Mouse (Mus musculus) lung, embryonic 15.5 days (tissue): ENCODE results near the gene Smim8. TPM values are rescaled to one million over a fixed set of nuclear protein-coding genes. Genes with fewer than 3 reads are reported as not detected.
"Not testable (repeated sequence)": the region's sequence is repeated elsewhere in the genome, so short reads cannot be mapped to it uniquely, and the experiment has no call there.

Experiments
- ATAC-seq: fragments of 200-750 bp; cut with Nextera tagmentation; 2 replicates; pipeline ENCODE4 v1.8.0; 2017; ENCODE audit warnings: moderate number of reproducible peaks, borderline replicate concordance; ENCODE audit not compliant: low FRiP score, low TSS enrichment; ENCODE audit errors: extremely low read depth
- H3K27ac ChIP-seq: fragments of 300-500 bp; sonication (generic); 2 replicates; pipeline ENCODE4 v1.5.1; 2015; ENCODE audit warnings: moderate library complexity, mild to moderate bottlenecking, inconsistent platforms
- H3K27me3 ChIP-seq: fragments of 300-500 bp; sonication (generic); 2 replicates; pipeline ENCODE4 v1.6.1; 2015; ENCODE audit warnings: inconsistent platforms
- H3K36me3 ChIP-seq: fragments of 300-500 bp; sonication (generic); 2 replicates; pipeline ENCODE4 v1.6.1; 2015; ENCODE audit warnings: inconsistent platforms
- H3K4me1 ChIP-seq: fragments of 300-500 bp; sonication (generic); 2 replicates; pipeline ENCODE4 v1.6.1; 2015; ENCODE audit warnings: inconsistent platforms
- H3K4me2 ChIP-seq: fragments of 300-500 bp; sonication (generic); 2 replicates; pipeline ENCODE4 v1.6.1; 2015; ENCODE audit warnings: inconsistent platforms, mild to moderate bottlenecking, moderate library complexity
- H3K4me3 ChIP-seq: fragments of 300-500 bp; sonication (generic); 2 replicates; pipeline ENCODE4 v1.5.1; 2015; ENCODE audit warnings: mild to moderate bottlenecking, inconsistent platforms
- H3K9ac ChIP-seq: fragments of 300-500 bp; sonication (generic); 2 replicates; pipeline ENCODE4 v1.6.1; 2015; ENCODE audit warnings: inconsistent platforms
- H3K9me3 ChIP-seq: fragments of 300-500 bp; sonication (generic); 2 replicates; pipeline ENCODE4 v1.6.1; 2016; ENCODE audit warnings: inconsistent platforms
- WGBS: fragments of 180-500 bp; shearing (Covaris S2); methylation state at CpG from one replicate; pipeline ENCODE4 v1.1.7; 2015; 5-methylcytosine and 5-hydroxymethylcytosine counted together
- polyA plus RNA-seq: library from polyadenylated mRNA; unstranded; fragments of >200 nt; fragmentation: Nextera tagmentation; extraction: Ambion mirVana; gene quantifications from 2 replicates; pipeline ENCODE4 v1.2.1, GENCODE M21; 2015

Smim8 gene
- polyA plus RNA-seq, 1 experiment from 2014 or later = 46.0 TPM

DNA sequence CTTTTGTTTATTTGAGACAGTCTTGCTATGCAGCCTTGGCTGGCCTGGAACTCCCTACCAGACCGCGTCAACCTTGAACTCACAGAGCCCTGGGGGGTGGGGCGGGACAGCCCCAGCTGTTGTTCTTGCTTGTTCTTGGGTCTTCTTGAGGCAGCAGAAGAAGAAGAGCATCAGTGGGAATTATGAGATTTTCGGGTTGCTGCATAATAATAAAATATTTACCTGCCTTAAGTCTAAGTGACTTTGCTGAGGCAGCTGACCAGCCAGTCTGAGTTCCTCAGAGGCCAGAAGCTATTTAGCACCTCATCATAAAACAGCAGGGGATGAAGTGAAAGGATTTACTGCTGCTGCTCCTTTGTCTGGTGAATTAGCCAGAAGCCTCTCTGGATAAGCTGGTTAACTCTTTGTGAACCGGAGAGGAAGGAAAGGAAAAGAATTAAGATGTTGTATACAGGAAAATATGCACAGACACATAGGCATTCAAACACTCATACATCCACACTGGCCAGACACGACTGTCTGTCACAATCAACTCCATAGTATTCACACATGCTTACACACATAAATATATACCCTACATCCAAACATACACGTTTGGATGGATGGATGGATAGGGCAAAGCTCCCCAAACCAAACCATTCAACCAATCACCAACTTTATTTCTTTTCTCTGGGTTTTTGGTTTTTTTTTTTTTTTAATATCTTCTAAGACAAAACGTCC is 6.4 kb downstream of the Smim8 start:
- H3K4me3 ChIP-seq = no peak overlapping the region
- H3K4me2 ChIP-seq = no peak overlapping the region
- no peak overlapping the region for H3K9ac ChIP-seq
- ATAC-seq = no peak
- 18% methylated on average over 8 of the region's 8 CpGs for WGBS
- no peaks in the 10 kb centered on the region for H3K27me3 ChIP-seq
- H3K9me3 ChIP-seq = no peaks in the 10 kb centered on the region
- H3K27ac ChIP-seq = no peak overlapping the region
- no peaks in the 10 kb centered on the region for H3K4me1 ChIP-seq
- H3K36me3 ChIP-seq = peaks cover 3% of the 10 kb centered on the region; the same call in 1 of the 2 replicates

DNA sequence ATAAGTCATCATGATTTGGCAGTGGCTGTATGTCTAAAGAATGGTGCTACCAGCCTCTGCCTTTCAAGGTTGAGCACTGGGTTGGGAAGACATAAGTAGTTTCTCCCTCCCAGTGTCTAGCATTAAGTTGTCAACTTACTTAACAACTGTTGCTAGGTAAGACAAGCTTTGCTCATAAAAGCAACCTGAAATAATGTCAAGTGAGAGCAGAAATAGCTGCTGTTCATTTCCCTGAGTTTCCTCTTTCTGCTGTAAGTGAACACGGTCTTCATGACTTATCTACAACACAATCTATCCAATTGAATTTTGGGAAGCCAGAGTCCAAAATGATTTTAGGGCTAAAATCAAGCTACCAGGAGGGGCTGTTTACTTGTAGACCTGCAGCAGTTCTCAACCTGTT is 22.1 kb downstream of the Smim8 start, which contains the start of gene Gm136:
Gene Gm136 (minus strand): TSS at position 101 of the 400 bp plus-strand sequence.
- no peaks in the 10 kb centered on the region for H3K27me3 ChIP-seq
- WGBS = 76% methylated on average over 1 of the region's 1 CpGs

DNA sequence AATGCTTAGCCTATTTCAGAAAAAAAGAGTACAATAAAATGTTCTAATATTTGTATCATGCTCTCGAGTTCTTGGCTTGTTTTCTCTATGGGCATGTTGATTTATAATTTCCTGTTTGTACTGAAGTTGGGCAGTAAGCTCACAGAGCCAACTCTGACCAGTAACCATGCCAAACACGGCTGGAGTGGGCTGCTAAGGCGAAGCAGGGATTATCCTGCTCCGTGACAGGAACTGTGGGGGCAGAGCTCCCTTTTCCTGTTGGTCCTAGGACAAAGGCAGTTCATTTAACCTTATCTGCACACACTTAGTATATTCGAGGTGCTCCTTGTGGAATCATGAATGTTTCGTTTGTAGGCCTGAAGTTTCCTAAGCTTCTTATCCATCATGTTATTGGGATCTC is 29.0 kb downstream of the Smim8 start:
- H3K9ac ChIP-seq = no peak overlapping the region
- H3K36me3 ChIP-seq = no peaks in the 10 kb centered on the region
- no peaks in the 10 kb centered on the region for H3K27me3 ChIP-seq
- no peak overlapping the region for H3K4me2 ChIP-seq
- no peaks in the 10 kb centered on the region for H3K9me3 ChIP-seq
- 27% methylated on average over 6 of the region's 6 CpGs for WGBS
- no peak; the same call in 1 of the 2 replicates for ATAC-seq
- no peak overlapping the region for H3K4me3 ChIP-seq
- peak overlapping the region; percentile 7; the same call in 1 of the 2 replicates for H3K27ac ChIP-seq
- no peaks in the 10 kb centered on the region for H3K4me1 ChIP-seq

More for the DNA sequence above, 22.1 kb downstream of the Smim8 start, which contains the start of gene Gm136:
- H3K9me3 ChIP-seq = no peaks in the 10 kb centered on the region
- H3K27ac ChIP-seq = no peak within 1 kb of the TSS
- H3K4me3 ChIP-seq = no peak within 1 kb of the TSS
- H3K4me1 ChIP-seq = no peaks in the 10 kb centered on the region
- H3K4me2 ChIP-seq = no peak within 1 kb of the TSS
- ATAC-seq = no peak
- H3K36me3 ChIP-seq = no peaks in the 10 kb centered on the region
- no peak within 1 kb of the TSS for H3K9ac ChIP-seq

DNA sequence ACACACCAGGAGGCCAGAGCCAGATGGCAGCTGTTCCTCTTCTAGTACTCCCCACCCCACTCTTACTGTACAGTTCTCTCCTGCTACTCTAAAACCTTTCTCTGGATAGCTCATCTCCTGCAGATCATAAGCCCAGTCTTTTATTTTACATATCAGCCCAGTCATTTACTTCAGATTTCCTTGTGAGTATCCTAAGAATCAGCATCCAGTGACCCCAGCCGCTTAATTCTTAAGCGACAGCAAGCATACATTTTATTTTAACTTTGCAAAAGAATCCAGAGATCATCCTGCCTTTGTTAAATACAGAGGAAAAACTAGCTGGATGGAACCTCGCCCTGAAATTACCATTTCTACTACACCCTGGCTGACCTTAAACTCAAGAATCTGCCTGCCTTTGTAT is 43.8 kb downstream of the Smim8 start:
- no peak overlapping the region for H3K9ac ChIP-seq
- 0 out of 2 replicates have a peak, but pooled peaks cover 5% of the 10 kb centered on the region for H3K4me1 ChIP-seq
- no peaks in the 10 kb centered on the region for H3K27me3 ChIP-seq
- H3K27ac ChIP-seq = no peak overlapping the region
- H3K4me2 ChIP-seq = no peak overlapping the region
- no peak overlapping the region for H3K4me3 ChIP-seq
- H3K36me3 ChIP-seq = no peaks in the 10 kb centered on the region
- H3K9me3 ChIP-seq = no peaks in the 10 kb centered on the region
- ATAC-seq = no peak
- WGBS = 77% methylated on average over 3 of the region's 3 CpGs

DNA sequence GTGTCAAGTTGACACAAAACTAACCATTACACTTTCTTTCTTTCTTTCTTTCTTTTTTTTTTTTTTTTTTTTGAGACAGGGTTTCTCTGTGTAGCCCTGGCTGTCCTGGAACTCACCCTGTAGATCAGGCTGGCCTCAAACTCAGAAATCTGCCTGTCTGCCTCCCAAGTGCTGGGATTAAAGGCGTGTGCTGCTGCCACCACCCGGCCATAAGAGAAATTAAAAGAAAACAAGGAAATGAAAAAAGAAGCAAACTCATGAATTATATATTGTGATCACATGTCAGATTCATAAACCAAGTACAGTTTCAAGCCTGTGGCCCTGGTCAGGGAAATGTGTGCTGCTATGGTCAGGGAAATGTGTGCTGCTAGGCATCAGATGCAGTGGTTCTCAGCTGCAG is 44.8 kb downstream of the Smim8 start:
- H3K9me3 ChIP-seq, H3K9ac ChIP-seq, H3K4me1 ChIP-seq, H3K36me3 ChIP-seq, H3K4me3 ChIP-seq, H3K27me3 ChIP-seq, ATAC-seq, H3K27ac ChIP-seq, H3K4me2 ChIP-seq: not testable (repeated sequence)
- 14% methylated on average over 2 of the region's 2 CpGs for WGBS

DNA sequence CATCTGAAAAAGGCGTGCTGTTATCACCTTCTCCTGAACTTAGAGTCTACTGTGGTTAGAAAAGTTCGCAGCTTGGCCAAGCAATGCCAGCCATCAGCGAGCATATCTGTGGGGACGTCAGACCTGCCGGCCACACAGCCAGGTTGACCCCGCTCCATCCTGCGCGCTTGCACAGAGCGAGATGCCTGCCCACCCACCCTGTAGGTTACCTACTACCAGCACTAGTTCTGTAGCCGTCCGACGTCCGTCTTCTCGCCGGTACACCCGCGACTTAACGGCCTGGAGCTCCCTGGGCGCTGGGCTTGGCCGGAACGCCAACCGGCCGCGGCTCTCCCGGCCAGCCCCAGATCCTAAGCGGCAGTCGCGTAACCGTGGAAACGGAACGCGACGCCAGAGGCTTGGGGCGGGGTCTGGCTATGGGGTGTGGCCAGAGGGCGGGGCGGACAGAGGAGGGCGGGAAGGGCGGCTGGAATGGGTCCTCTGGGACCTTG is 48.3 kb downstream of the Smim8 start, which contains the start of gene Cfap206:
Gene Cfap206 (minus strand): TSS at position 356 of the 491 bp plus-strand sequence.
- no peaks in the 10 kb centered on the region for H3K27me3 ChIP-seq
- H3K9ac ChIP-seq = peak within 1 kb of the TSS; percentile 46
- ATAC-seq = peak; percentile 97
- no peaks in the 10 kb centered on the region for H3K9me3 ChIP-seq
- under 1% methylated on average over 38 of the region's 38 CpGs for WGBS
- 0 out of 2 replicates have a peak, but pooled peaks cover 5% of the 10 kb centered on the region for H3K4me1 ChIP-seq
- H3K27ac ChIP-seq = no peak within 1 kb of the TSS
- peak within 1 kb of the TSS; percentile 94 for H3K4me2 ChIP-seq
- peak within 1 kb of the TSS; percentile 50 for H3K4me3 ChIP-seq
- no peaks in the 10 kb centered on the region for H3K36me3 ChIP-seq

DNA sequence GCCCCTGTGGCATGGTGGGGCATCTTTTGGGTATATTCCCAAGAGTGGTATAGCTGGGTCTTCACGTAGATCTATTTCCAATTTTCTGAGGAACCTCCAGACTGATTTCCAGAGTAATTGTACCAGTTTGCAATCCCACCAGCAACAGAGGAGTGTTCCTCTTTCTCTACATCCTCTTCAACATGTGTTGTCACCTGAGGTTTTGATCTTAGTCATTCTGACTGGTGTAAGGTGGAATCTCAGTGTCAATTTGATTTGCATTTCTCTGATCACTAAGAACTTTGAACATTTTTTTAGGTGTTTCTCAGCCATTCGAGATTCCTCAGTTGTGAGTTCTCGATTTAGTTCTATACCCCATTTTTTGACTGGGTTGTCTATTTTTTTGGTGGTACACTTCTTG is 52.5 kb downstream of the Smim8 start:
- not testable (repeated sequence) for H3K9me3 ChIP-seq, H3K4me2 ChIP-seq, H3K4me3 ChIP-seq, H3K36me3 ChIP-seq, H3K27ac ChIP-seq, ATAC-seq, H3K4me1 ChIP-seq, H3K9ac ChIP-seq, H3K27me3 ChIP-seq
- WGBS = 81% methylated on average over 3 of the region's 3 CpGs

DNA sequence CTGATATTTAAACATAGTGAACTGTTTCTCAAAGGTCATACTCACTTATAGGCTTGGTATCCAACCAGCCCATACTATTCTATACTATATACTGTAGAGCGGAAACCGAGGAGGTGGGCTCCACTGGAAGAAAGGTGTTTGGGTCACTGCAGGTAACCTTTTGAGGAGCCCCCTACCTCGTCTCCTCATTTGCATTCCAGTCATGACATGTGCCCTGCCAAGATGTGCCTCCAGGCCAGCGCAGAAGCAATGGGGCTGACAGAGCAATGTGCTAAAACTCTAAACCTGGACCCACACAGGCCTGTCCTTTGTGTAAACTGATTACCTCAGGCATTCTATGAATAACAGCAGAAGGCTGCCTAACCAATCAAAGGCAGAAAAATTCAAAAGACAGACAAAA is 53.9 kb downstream of the Smim8 start:
- Histone ChIP-seq H3K4me3 (no peak overlapping the region), H3K27ac (no peak overlapping the region), H3K27me3 (no peaks in the 10 kb centered on the region), H3K4me1 (no peaks in the 10 kb centered on the region), H3K4me2 (no peak overlapping the region), H3K9me3 (no peaks in the 10 kb centered on the region), H3K9ac (no peak overlapping the region), H3K36me3 (no peaks in the 10 kb centered on the region)
- WGBS = 59% methylated on average over 4 of the region's 4 CpGs
- ATAC-seq = no peak

DNA sequence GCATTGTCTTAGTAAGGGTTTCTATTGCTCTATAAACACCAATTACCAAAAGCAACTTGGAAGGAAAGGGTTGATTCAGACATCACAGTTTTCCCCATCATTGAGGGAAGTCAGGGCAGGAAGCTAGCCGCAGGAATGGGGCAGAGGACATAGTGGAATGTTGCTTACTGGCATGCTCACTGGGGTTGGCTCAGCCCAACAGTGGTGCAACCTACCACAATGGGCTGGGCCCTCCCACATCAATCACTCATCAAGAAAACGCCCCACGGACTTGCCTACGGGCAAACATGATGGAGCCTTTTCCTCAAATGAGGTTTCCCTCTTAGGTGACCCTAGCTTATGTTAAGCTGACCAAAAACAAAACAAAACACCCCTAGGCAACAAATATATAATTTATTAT is 55.0 kb downstream of the Smim8 start:
- Histone ChIP-seq H3K27ac (no peak overlapping the region), H3K4me3 (no peak overlapping the region), H3K9ac (no peak overlapping the region), H3K36me3 (no peaks in the 10 kb centered on the region), H3K27me3 (no peaks in the 10 kb centered on the region), H3K4me2 (no peak overlapping the region), H3K9me3 (no peaks in the 10 kb centered on the region), H3K4me1 (no peaks in the 10 kb centered on the region)
- 57% methylated on average over 4 of the region's 4 CpGs for WGBS
- ATAC-seq = no peak

DNA sequence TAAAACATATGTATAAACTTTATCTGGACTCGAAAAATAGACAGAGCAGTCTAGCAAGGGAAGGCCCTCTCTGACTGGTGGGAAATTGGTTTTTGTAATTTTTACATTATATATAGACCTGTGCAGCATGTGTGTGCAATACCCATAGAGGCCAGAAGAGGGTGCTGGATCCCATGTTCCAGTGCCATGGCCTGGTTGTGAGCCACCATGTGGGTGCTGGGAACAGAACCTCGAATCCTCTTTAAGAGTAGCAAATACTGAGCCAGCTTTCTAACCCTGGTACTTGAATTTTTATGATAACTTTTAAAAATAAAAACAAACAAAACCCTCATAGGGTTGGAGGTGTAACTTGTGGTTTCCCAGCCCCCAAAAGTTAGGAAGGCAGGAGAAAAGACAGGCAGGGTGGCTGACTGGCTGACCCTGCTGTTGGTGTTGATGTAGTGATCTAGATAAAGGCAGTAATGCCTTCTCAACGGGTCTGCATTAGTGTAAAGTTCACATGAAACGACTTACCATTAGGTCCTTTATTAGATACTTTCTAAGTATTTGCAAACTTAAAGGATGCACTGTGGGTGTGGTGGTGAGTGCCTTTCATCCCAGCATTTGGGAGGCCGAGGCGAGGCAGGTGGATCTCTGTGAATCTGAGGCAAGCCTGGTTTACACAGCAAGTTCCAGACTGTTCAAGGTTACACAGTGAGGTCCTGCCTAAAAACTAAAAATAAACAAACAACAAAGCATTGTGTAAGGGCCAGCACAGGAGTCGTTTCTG is 57.9 kb downstream of the Smim8 start:
- H3K9me3 ChIP-seq = no peaks in the 10 kb centered on the region
- no peak overlapping the region for H3K9ac ChIP-seq
- no peak overlapping the region for H3K4me3 ChIP-seq
- 85% methylated on average over 7 of the region's 7 CpGs for WGBS
- no peak overlapping the region for H3K27ac ChIP-seq
- H3K4me1 ChIP-seq = no peaks in the 10 kb centered on the region
- no peak overlapping the region for H3K4me2 ChIP-seq
- no peaks in the 10 kb centered on the region for H3K27me3 ChIP-seq
- ATAC-seq = no peak
- H3K36me3 ChIP-seq = no peaks in the 10 kb centered on the region

DNA sequence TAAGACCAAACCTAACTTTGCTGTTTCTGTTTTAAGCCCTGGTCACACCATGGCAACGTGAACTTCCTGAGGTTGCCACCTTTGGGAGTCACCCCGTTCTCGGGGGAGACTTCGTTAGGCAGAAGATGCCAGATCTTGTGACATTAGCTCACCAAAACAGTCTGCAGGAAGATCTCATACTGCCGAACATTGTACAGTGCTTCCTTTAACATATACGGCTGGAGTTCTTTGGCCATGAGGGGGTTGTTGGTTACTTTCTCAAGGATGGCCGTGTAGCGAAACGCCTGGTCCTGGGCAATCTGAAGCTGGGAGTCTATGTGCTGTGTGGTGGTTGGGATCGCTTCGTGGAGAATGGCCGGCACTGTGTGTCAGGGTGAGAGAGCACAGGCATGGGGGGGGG is 58.8 kb downstream of the Smim8 start:
- no peak overlapping the region for H3K9ac ChIP-seq
- H3K9me3 ChIP-seq = no peaks in the 10 kb centered on the region
- H3K36me3 ChIP-seq = no peaks in the 10 kb centered on the region
- no peaks in the 10 kb centered on the region for H3K27me3 ChIP-seq
- no peak overlapping the region for H3K4me2 ChIP-seq
- no peak overlapping the region for H3K4me3 ChIP-seq
- 94% methylated on average over 12 of the region's 12 CpGs for WGBS
- no peaks in the 10 kb centered on the region for H3K4me1 ChIP-seq
- ATAC-seq = no peak
- H3K27ac ChIP-seq = no peak overlapping the region
